Mouse (Mus musculus) kidney, adult 2 months (tissue): ENCODE results near the gene Ctnna2. TPM values are rescaled to one million over a fixed set of nuclear protein-coding genes. Genes with fewer than 3 reads are reported as not detected.

Experiments used
- DNase-seq: peaks from one replicate; pipeline ENCODE4 v3.0.0; 2021
- H3K27ac ChIP-seq: fragments of 200-500 bp; 2 replicates; pipeline ENCODE4 v1.5.1; 2012; ENCODE audit warnings: low read depth, low read length, control low read depth, inconsistent platforms; ENCODE audit not compliant: insufficient read depth
- H3K27me3 ChIP-seq: fragments of 200-500 bp; replicated peaks from 2 replicates; pipeline ENCODE4 v1.6.1; 2012; ENCODE audit warnings: mild to moderate bottlenecking, moderate library complexity, low read length, inconsistent platforms; ENCODE audit not compliant: control insufficient read depth, insufficient read depth
- H3K36me3 ChIP-seq: fragments of 200-500 bp; 2 replicates; pipeline ENCODE4 v1.6.1; 2012; ENCODE audit warnings: mild to moderate bottlenecking, moderate library complexity, low read length, inconsistent platforms; ENCODE audit not compliant: control insufficient read depth, insufficient read depth
- H3K4me1 ChIP-seq: fragments of 200-500 bp; 2 replicates; pipeline ENCODE4 v1.6.1; 2011; ENCODE audit warnings: low read length; ENCODE audit not compliant: control insufficient read depth, insufficient read depth
- H3K4me3 ChIP-seq: fragments of 200-500 bp; 2 replicates; pipeline ENCODE4 v1.5.1; 2011; ENCODE audit warnings: mild to moderate bottlenecking, low read depth, low read length, control low read depth; ENCODE audit not compliant: insufficient read depth
- CTCF ChIP-seq: fragments of 200-500 bp; conservative IDR thresholded peaks from 2 replicates; pipeline ENCODE4 v1.5.1; 2011; ENCODE audit warnings: low read depth, mild to moderate bottlenecking, control low read depth, low read length, moderate library complexity, mixed read lengths; ENCODE audit not compliant: insufficient read depth, insufficient read length
- POLR2A ChIP-seq: fragments of 200-500 bp; IDR thresholded peaks from one replicate; pipeline ENCODE4 v1.6.1; 2011; ENCODE audit warnings: low read depth, low read length, control low read depth
- WGBS: fragments of 180-500 bp; shearing (Covaris S2); methylation state at CpG from one replicate; pipeline ENCODE4 v1.1.7; 2018; 5-methylcytosine and 5-hydroxymethylcytosine counted together
- polyA plus RNA-seq: library from polyadenylated mRNA; depleted of rRNA; stranded (reverse); fragments of >200 nt; gene quantifications from 2 replicates; pipeline ENCODE4 v1.2.3, GENCODE M21; 2012

The Ctnna2 gene
- polyA plus RNA-seq, 1 experiment: 0.80 TPM

- no peak for DNase-seq
- WGBS: 89% methylated on average over 1 of the region's 1 CpGs
- Histone ChIP-seq H3K4me1 (no peaks in the 10 kb centered on the region), H3K36me3 (no peaks in the 10 kb centered on the region), H3K27ac (no peak overlapping the region), H3K4me3 (no peak overlapping the region), H3K27me3 (no peaks in the 10 kb centered on the region)
- TF ChIP-seq POLR2A: no peak
- TF ChIP-seq CTCF: no peak
Measured at GRCm38 (mm10) chr6:77011001-77011400, 968.5 kb downstream of the Ctnna2 start.

- TF ChIP-seq POLR2A (no peak), CTCF (no peak)
- WGBS: 73% methylated on average over 3 of the region's 3 CpGs
- DNase-seq: no peak
- no peaks in the 10 kb centered on the region for H3K4me1 ChIP-seq
- H3K27ac ChIP-seq: no peak overlapping the region
- no peaks in the 10 kb centered on the region for H3K27me3 ChIP-seq
- H3K36me3 ChIP-seq: no peaks in the 10 kb centered on the region
- no peak overlapping the region for H3K4me3 ChIP-seq
Measured at GRCm38 (mm10) chr6:76992128-76992527, 987.4 kb downstream of the Ctnna2 start.

GRCm38 (mm10) chr6:76984773-76985172 is 994.7 kb downstream of the Ctnna2 start:
- 96% methylated on average over 4 of the region's 4 CpGs for WGBS
- DNase-seq: no peak

GRCm38 (mm10) chr6:76981651-76982050 is 997.8 kb downstream of the Ctnna2 start:
- DNase-seq: no peak
- Histone ChIP-seq H3K27me3 (no peaks in the 10 kb centered on the region), H3K27ac (no peak overlapping the region), H3K4me3 (no peak overlapping the region), H3K36me3 (no peaks in the 10 kb centered on the region), H3K4me1 (no peaks in the 10 kb centered on the region)
- 85% methylated on average over 1 of the region's 1 CpGs for WGBS
- TF ChIP-seq POLR2A (no peak), CTCF (no peak)

More at GRCm38 (mm10) chr6:76984773-76985172, 994.7 kb downstream of the Ctnna2 start:
- Histone ChIP-seq H3K4me3 (no peak overlapping the region), H3K27ac (no peak overlapping the region), H3K4me1 (no peaks in the 10 kb centered on the region), H3K27me3 (no peaks in the 10 kb centered on the region), H3K36me3 (no peaks in the 10 kb centered on the region)
- no peak for TF ChIP-seq POLR2A
- no peak for TF ChIP-seq CTCF

GRCm38 (mm10) chr6:76979247-76979850 is 1000.1 kb downstream of the Ctnna2 start:
- Histone ChIP-seq H3K27ac (no peak overlapping the region), H3K36me3 (no peaks in the 10 kb centered on the region), H3K4me1 (no peaks in the 10 kb centered on the region), H3K27me3 (no peaks in the 10 kb centered on the region), H3K4me3 (no peak overlapping the region)
- no peak for TF ChIP-seq CTCF
- TF ChIP-seq POLR2A: no peak
- WGBS: 55% methylated on average over 5 of the region's 5 CpGs
- DNase-seq: no peak

- WGBS: 45% methylated on average over 3 of the region's 3 CpGs
- Histone ChIP-seq H3K4me3 (no peak overlapping the region), H3K4me1 (no peaks in the 10 kb centered on the region), H3K27ac (no peak overlapping the region), H3K36me3 (no peaks in the 10 kb centered on the region), H3K27me3 (no peaks in the 10 kb centered on the region)
- TF ChIP-seq CTCF (no peak), POLR2A (no peak)
- no peak for DNase-seq
Measured at GRCm38 (mm10) chr6:76977817-76978216, 1001.7 kb downstream of the Ctnna2 start.

GRCm38 (mm10) chr6:76974297-76974696 is 1005.2 kb downstream of the Ctnna2 start:
- no peaks in the 10 kb centered on the region for H3K27me3 ChIP-seq
- no peak for TF ChIP-seq CTCF
- TF ChIP-seq POLR2A: no peak
- H3K4me1 ChIP-seq: no peaks in the 10 kb centered on the region
- no peaks in the 10 kb centered on the region for H3K36me3 ChIP-seq
- no peak overlapping the region for H3K27ac ChIP-seq
- no peak for DNase-seq
- 77% methylated on average over 1 of the region's 1 CpGs for WGBS
- no peak overlapping the region for H3K4me3 ChIP-seq
